Mouse (Mus musculus): ENCODE measurements at regions not wholly inside any gene's neighbourhood (a gene's known extent, or its start where the extent isn't known, plus 50 kb on each side); places are given as distances from the start of the nearest gene placed in this dataset.
A peak's percentile ranks its signal among the peaks of the same experiment; 100 is the strongest.

- Histone ChIP-seq H3K9me3 (ENCODE audit: control insufficient read depth, insufficient read depth, low read depth, low read length) (no peaks in the 10 kb centered on the region), H3K4me1 (ENCODE audit: control insufficient read depth in 2 of 2, insufficient read depth in 2 of 2, low read length in 2 of 2, poor library complexity in 1 of 2) (no peaks in the 10 kb centered on the region), H3K27ac (ENCODE audit: insufficient read depth, low read depth, low read length, poor library complexity, severe bottlenecking) (no peak overlapping the region), H3K9ac (ENCODE audit: insufficient read depth, low read depth, low read length, poor library complexity, severe bottlenecking) (no peak overlapping the region), H3K36me3 (ENCODE audit: control insufficient read depth, insufficient read depth, low read length, poor library complexity, severe bottlenecking) (no peaks in the 10 kb centered on the region), H3K4me3 (ENCODE audit: insufficient read depth in 1 of 2, low read depth in 1 of 2, low read length in 2 of 2, poor library complexity in 1 of 2, severe bottlenecking in 1 of 2) (no peak overlapping the region)
- DNase-seq (ENCODE audit: low read depth, low spot score) = peak; percentile 64
- no peak for TF ChIP-seq ZC3H11A (IDR thresholded peaks at IDR 0.05; ENCODE audit: borderline replicate concordance, low read depth, low read length)
- TF ChIP-seq MAFK (IDR thresholded peaks at IDR 0.05; ENCODE audit: insufficient read depth, low read depth, low read length) = no peak
- no peak for TF ChIP-seq ZNF384 (IDR thresholded peaks at IDR 0.05; ENCODE audit: low read depth, low read length)
- TF ChIP-seq CHD2 (IDR thresholded peaks at IDR 0.05; ENCODE audit: low read depth, low read length) = no peak
- TF ChIP-seq HCFC1 (IDR thresholded peaks at IDR 0.05; ENCODE audit: borderline replicate concordance, insufficient read depth, low read length) = no peak
- in situ Hi-C loops (cut with MboI; ENCODE audit: low sequenced_read_pairs in 2 of 2, unreplicated experiment in 2 of 2) = no loop called here
Measured at GRCm38 (mm10) chr4:125328806-125329205, 161.7 kb upstream of the Grik3 start.

- in situ Hi-C loops (cut with MboI; ENCODE audit: low sequenced_read_pairs in 2 of 2, unreplicated experiment in 2 of 2) = no loop called here
- no peak overlapping the region for H3K4me3 ChIP-seq (ENCODE audit: insufficient read depth in 1 of 2, low read depth in 1 of 2, low read length in 2 of 2, poor library complexity in 1 of 2, severe bottlenecking in 1 of 2)
- H3K9me3 ChIP-seq (ENCODE audit: control insufficient read depth, insufficient read depth, low read depth, low read length) = no peaks in the 10 kb centered on the region
Measured at GRCm38 (mm10) chr4:125324495-125324894, 166.0 kb upstream of the Grik3 start.

GRCm38 (mm10) chr4:125319343-125319742, 171.2 kb upstream of the Grik3 start:
- in situ Hi-C loops (cut with MboI; ENCODE audit: low sequenced_read_pairs in 2 of 2, unreplicated experiment in 2 of 2) = no loop called here
- Histone ChIP-seq H3K36me3 (ENCODE audit: control insufficient read depth, insufficient read depth, low read length, poor library complexity, severe bottlenecking) (no peaks in the 10 kb centered on the region), H3K27ac (ENCODE audit: insufficient read depth, low read depth, low read length, poor library complexity, severe bottlenecking) (no peak overlapping the region), H3K4me1 (ENCODE audit: control insufficient read depth in 2 of 2, insufficient read depth in 2 of 2, low read length in 2 of 2, poor library complexity in 1 of 2) (peaks cover 0 to 12% of the 10 kb centered on the region in 2 experiments; a peak in 1 of 4 replicates), H3K9ac (ENCODE audit: insufficient read depth, low read depth, low read length, poor library complexity, severe bottlenecking) (no peak overlapping the region), H3K4me3 (ENCODE audit: insufficient read depth in 1 of 2, low read depth in 1 of 2, low read length in 2 of 2, poor library complexity in 1 of 2, severe bottlenecking in 1 of 2) (no peak overlapping the region), H3K9me3 (ENCODE audit: control insufficient read depth, insufficient read depth, low read depth, low read length) (no peaks in the 10 kb centered on the region)
- DNase-seq (ENCODE audit: low read depth, low spot score) = no peak
- TF ChIP-seq HCFC1 (IDR thresholded peaks at IDR 0.05; ENCODE audit: borderline replicate concordance, insufficient read depth, low read length) (no peak), ZNF384 (IDR thresholded peaks at IDR 0.05; ENCODE audit: low read depth, low read length) (no peak), MAFK (IDR thresholded peaks at IDR 0.05; ENCODE audit: insufficient read depth, low read depth, low read length) (no peak)

More at GRCm38 (mm10) chr4:125324495-125324894, 166.0 kb upstream of the Grik3 start:
- H3K36me3 ChIP-seq (ENCODE audit: control insufficient read depth, insufficient read depth, low read length, poor library complexity, severe bottlenecking) = no peaks in the 10 kb centered on the region
- no peak for TF ChIP-seq ZNF384 (IDR thresholded peaks at IDR 0.05; ENCODE audit: low read depth, low read length)
- TF ChIP-seq MAFK (IDR thresholded peaks at IDR 0.05; ENCODE audit: insufficient read depth, low read depth, low read length) = no peak
- TF ChIP-seq CHD2 (IDR thresholded peaks at IDR 0.05; ENCODE audit: low read depth, low read length) = no peak
- TF ChIP-seq ZC3H11A (IDR thresholded peaks at IDR 0.05; ENCODE audit: borderline replicate concordance, low read depth, low read length) = no peak
- TF ChIP-seq HCFC1 (IDR thresholded peaks at IDR 0.05; ENCODE audit: borderline replicate concordance, insufficient read depth, low read length) = no peak
- no peak overlapping the region for H3K27ac ChIP-seq (ENCODE audit: insufficient read depth, low read depth, low read length, poor library complexity, severe bottlenecking)
- no peak overlapping the region for H3K9ac ChIP-seq (ENCODE audit: insufficient read depth, low read depth, low read length, poor library complexity, severe bottlenecking)
- DNase-seq (ENCODE audit: low read depth, low spot score) = no peak
- H3K4me1 ChIP-seq (ENCODE audit: control insufficient read depth in 2 of 2, insufficient read depth in 2 of 2, low read length in 2 of 2, poor library complexity in 1 of 2) = no peaks in the 10 kb centered on the region

GRCm38 (mm10) chr4:125318293-125318692, 172.2 kb upstream of the Grik3 start:
- in situ Hi-C loops (cut with MboI; ENCODE audit: low sequenced_read_pairs in 2 of 2, unreplicated experiment in 2 of 2) = no loop called here
- Histone ChIP-seq H3K36me3 (ENCODE audit: control insufficient read depth, insufficient read depth, low read length, poor library complexity, severe bottlenecking) (no peaks in the 10 kb centered on the region), H3K4me1 (ENCODE audit: control insufficient read depth in 2 of 2, insufficient read depth in 2 of 2, low read length in 2 of 2, poor library complexity in 1 of 2) (peaks cover 3 to 19% of the 10 kb centered on the region in 2 experiments; a peak in 2 of 4 replicates), H3K9ac (ENCODE audit: insufficient read depth, low read depth, low read length, poor library complexity, severe bottlenecking) (no peak overlapping the region), H3K9me3 (ENCODE audit: control insufficient read depth, insufficient read depth, low read depth, low read length) (no peaks in the 10 kb centered on the region), H3K27ac (ENCODE audit: insufficient read depth, low read depth, low read length, poor library complexity, severe bottlenecking) (no peak overlapping the region), H3K4me3 (ENCODE audit: insufficient read depth in 1 of 2, low read depth in 1 of 2, low read length in 2 of 2, poor library complexity in 1 of 2, severe bottlenecking in 1 of 2) (no peak overlapping the region)
- TF ChIP-seq HCFC1 (IDR thresholded peaks at IDR 0.05; ENCODE audit: borderline replicate concordance, insufficient read depth, low read length) (no peak), MAFK (IDR thresholded peaks at IDR 0.05; ENCODE audit: insufficient read depth, low read depth, low read length) (no peak), CHD2 (IDR thresholded peaks at IDR 0.05; ENCODE audit: low read depth, low read length) (no peak), ZC3H11A (IDR thresholded peaks at IDR 0.05; ENCODE audit: borderline replicate concordance, low read depth, low read length) (no peak), ZNF384 (IDR thresholded peaks at IDR 0.05; ENCODE audit: low read depth, low read length) (no peak)
- no peak for DNase-seq (ENCODE audit: low read depth, low spot score)

- peaks cover 3 to 28% of the 10 kb centered on the region in 2 experiments; a peak in 2 of 4 replicates for H3K4me1 ChIP-seq (ENCODE audit: control insufficient read depth in 2 of 2, insufficient read depth in 2 of 2, low read length in 2 of 2, poor library complexity in 1 of 2)
- H3K36me3 ChIP-seq (ENCODE audit: control insufficient read depth, insufficient read depth, low read length, poor library complexity, severe bottlenecking) = no peaks in the 10 kb centered on the region
- no peaks in the 10 kb centered on the region for H3K9me3 ChIP-seq (ENCODE audit: control insufficient read depth, insufficient read depth, low read depth, low read length)
- H3K4me3 ChIP-seq (ENCODE audit: insufficient read depth in 1 of 2, low read depth in 1 of 2, low read length in 2 of 2, poor library complexity in 1 of 2, severe bottlenecking in 1 of 2) = no peak overlapping the region
- in situ Hi-C loops (cut with MboI; ENCODE audit: low sequenced_read_pairs in 2 of 2, unreplicated experiment in 2 of 2) = no loop called here
- no peak overlapping the region for H3K27ac ChIP-seq (ENCODE audit: insufficient read depth, low read depth, low read length, poor library complexity, severe bottlenecking)
- no peak for TF ChIP-seq HCFC1 (IDR thresholded peaks at IDR 0.05; ENCODE audit: borderline replicate concordance, insufficient read depth, low read length)
- DNase-seq (ENCODE audit: low read depth, low spot score) = no peak
- no peak overlapping the region for H3K9ac ChIP-seq (ENCODE audit: insufficient read depth, low read depth, low read length, poor library complexity, severe bottlenecking)
Measured at GRCm38 (mm10) chr4:125316876-125317275, 173.6 kb upstream of the Grik3 start.

Data from ES-E14 (cell line).